ENCODE assay signal across 12 mouse cellular contexts in genomic region chr11:73036889-73037288, GRCm38 (mm10). TPM values are rescaled to one million over a fixed set of nuclear protein-coding genes. Genes with fewer than 3 reads are reported as not detected.
A peak's percentile ranks its signal among the peaks of the same experiment; 100 is the strongest.
DNase-seq lines count a peak whose midpoint lies in the region; ATAC-seq and TF ChIP-seq lines count a peak whose summit lies in the region.
"Had no signal": no experiment of that assay in that cellular context is flagged by ENCODE, and none has a peak within 500 bp of the region (broad histone marks: within the 10 kb centered on the region; RNA-seq: fewer than 3 reads in every experiment).

No protein-coding gene starts in this region.

- H3K27me3 ChIP-seq in kidney, postnatal 0 days (ENCODE audit: insufficient read depth, low read length), result no peaks in the 10 kb centered on the region
- H3K27me3 ChIP-seq in intestine, postnatal 0 days (replicated peaks; ENCODE audit: control insufficient read depth, insufficient read depth, low read length), result no peaks in the 10 kb centered on the region
- H3K27me3 ChIP-seq: embryonic facial prominence, embryonic 12.5 days had no signal

- H3K9me3 ChIP-seq in kidney, postnatal 0 days (replicated peaks; ENCODE audit: low read length), result no peaks in the 10 kb centered on the region
- H3K9me3 ChIP-seq in intestine, postnatal 0 days (ENCODE audit: control insufficient read depth), result no peaks in the 10 kb centered on the region
- H3K9me3 ChIP-seq: embryonic facial prominence, embryonic 12.5 days; heart, embryonic 12.5 days had no signal

- peak; percentile 38; the same call in 1 of the 2 replicates for ATAC-seq in kidney, postnatal 0 days (replicated peaks; ENCODE audit: low FRiP score, low read depth)
- peak; percentile 76 for ATAC-seq in intestine, postnatal 0 days

- no peak overlapping the region for H3K4me2 ChIP-seq in kidney, postnatal 0 days (ENCODE audit: low read length)
- no peak overlapping the region for H3K4me2 ChIP-seq in intestine, postnatal 0 days (replicated peaks; ENCODE audit: low read depth)
- H3K4me2 ChIP-seq: embryonic facial prominence, embryonic 12.5 days; heart, embryonic 12.5 days had no signal

- H3K27ac ChIP-seq in kidney, postnatal 0 days, result no peak overlapping the region
- H3K27ac ChIP-seq in intestine, postnatal 0 days (ENCODE audit: low read depth, low read length), result no peak overlapping the region
- H3K27ac ChIP-seq: embryonic facial prominence, embryonic 12.5 days; macrophage had no signal

- no peak for TF ChIP-seq CTCF in kidney, postnatal 0 days (IDR thresholded peaks at IDR 0.05; ENCODE audit: low read depth)
- no peak for TF ChIP-seq CTCF in intestine, postnatal 0 days (IDR thresholded peaks at IDR 0.05; ENCODE audit: low read depth)

- H3K4me3 ChIP-seq in kidney, postnatal 0 days (replicated peaks; ENCODE audit: low read depth, low read length), result no peak overlapping the region
- H3K4me3 ChIP-seq in intestine, postnatal 0 days (ENCODE audit: low read depth, low read length), result no peak overlapping the region
- H3K4me3 ChIP-seq: embryonic facial prominence, embryonic 12.5 days; heart, embryonic 12.5 days had no signal

- DNase-seq in kidney, postnatal 0 days (ENCODE audit: low spot score), result no peak
- no peak for DNase-seq in kidney, adult 11 months
- DNase-seq in A20 (ENCODE audit: low read depth, low spot score) (peak; percentile 89), ES-CJ7 (ENCODE audit: low read depth, low spot score) (peak; percentile 41)
- no peak for DNase-seq in c-Kit-positive CD71-positive TER-119-positive erythroid progenitor cells, embryonic 14.5 days (ENCODE audit: low spot score)
- DNase-seq in layer of hippocampus, adult 18-20 months (ENCODE audit: low spot score in 2 of 2), result no peak
- DNase-seq: liver; right cerebral cortex, postnatal 14 days had no signal

- H3K4me1 ChIP-seq in kidney, postnatal 0 days (replicated peaks; ENCODE audit: insufficient read depth, low read length), result no peaks in the 10 kb centered on the region
- H3K4me1 ChIP-seq in intestine, postnatal 0 days (replicated peaks; ENCODE audit: control insufficient read depth, insufficient read depth, low read length), result no peaks in the 10 kb centered on the region
- H3K4me1 ChIP-seq: embryonic facial prominence, embryonic 12.5 days had no signal

- H3K36me3 ChIP-seq in kidney, postnatal 0 days (ENCODE audit: insufficient read depth, low read length), result no peaks in the 10 kb centered on the region
- H3K36me3 ChIP-seq in intestine, postnatal 0 days (ENCODE audit: control insufficient read depth, insufficient read depth), result peaks cover 9% of the 10 kb centered on the region; the same call in 1 of the 2 replicates
- H3K36me3 ChIP-seq: embryonic facial prominence, embryonic 12.5 days; heart, embryonic 12.5 days had no signal

- 49% methylated on average over 6 of the region's 6 CpGs for WGBS in kidney, postnatal 0 days
- WGBS in intestine, postnatal 0 days, result 39% methylated on average over 6 of the region's 6 CpGs

- H3K9ac ChIP-seq in kidney, postnatal 0 days (ENCODE audit: low read depth, low read length), result no peak overlapping the region
- H3K9ac ChIP-seq in intestine, postnatal 0 days (ENCODE audit: low read depth, low read length), result no peak overlapping the region
- H3K9ac ChIP-seq: embryonic facial prominence, embryonic 12.5 days; heart, embryonic 12.5 days had no signal

RNA-seq across cellular contexts. Expression of gene Ncbp3, which starts 10.7 kb away (rescaled TPM):
- polyA plus RNA-seq in kidney, postnatal 0 days (2015; fragmentation: Nextera tagmentation; extraction: Ambion mirVana), result 6.2 and 6.6 TPM in 2 replicates
- 3.4 and 4.6 TPM in 2 replicates for polyA plus RNA-seq in intestine, postnatal 0 days (2015; fragmentation: Nextera tagmentation; extraction: Ambion mirVana)
- 10 to 100 TPM in 1 of 2 experiments, 1 to 10 TPM in 1; 9.3 to 10.4 TPM for total RNA-seq in layer of hippocampus, adult 18-20 months (2021)

RNA-seq across cellular contexts. Expression of gene Camkk1, which starts 18.1 kb away (rescaled TPM):
- 4.3 and 5.4 TPM in 2 replicates for polyA plus RNA-seq in kidney, postnatal 0 days (2015; fragmentation: Nextera tagmentation; extraction: Ambion mirVana)
- 3.2 and 3.5 TPM in 2 replicates for polyA plus RNA-seq in intestine, postnatal 0 days (2015; fragmentation: Nextera tagmentation; extraction: Ambion mirVana)
- 100 to 1,000 TPM; 175 to 178 TPM for total RNA-seq in layer of hippocampus, adult 18-20 months (2021)
- polyA plus RNA-seq: macrophage had no signal

RNA-seq across cellular contexts. Expression of gene P2rx1, which starts 38.0 kb away (rescaled TPM):
- 2.4 and 2.6 TPM in 2 replicates for polyA plus RNA-seq in kidney, postnatal 0 days (2015; fragmentation: Nextera tagmentation; extraction: Ambion mirVana)
- 3.4 and 4.1 TPM in 2 replicates for polyA plus RNA-seq in intestine, postnatal 0 days (2015; fragmentation: Nextera tagmentation; extraction: Ambion mirVana)
- total RNA-seq in layer of hippocampus, adult 18-20 months (2021), result under 1 TPM; 0.25 to 0.27 TPM

RNA-seq across cellular contexts. Expression of gene Itgae, which starts 53.5 kb away (rescaled TPM):
- polyA plus RNA-seq in kidney, postnatal 0 days (2015; fragmentation: Nextera tagmentation; extraction: Ambion mirVana), result 0.14 and 0.22 TPM in 2 replicates
- 0.30 and 0.31 TPM in 2 replicates for polyA plus RNA-seq in intestine, postnatal 0 days (2015; fragmentation: Nextera tagmentation; extraction: Ambion mirVana)
- under 1 TPM; 0.10 to 0.17 TPM for total RNA-seq in layer of hippocampus, adult 18-20 months (2021)

Comparison
In these comparisons a context has a peak if more than half of its experiments do, and no peak if none do; other contexts are left out.
1. DNase-seq: peak in A20 (single experiment) and ES-CJ7 (single experiment); none in kidney, postnatal 0 days (single experiment), kidney, adult 11 months (single experiment), c-Kit-positive CD71-positive TER-119-positive erythroid progenitor cells, embryonic 14.5 days (single experiment) and layer of hippocampus, adult 18-20 months (0 of 2).